Mouse (Mus musculus) midbrain, embryonic 12.5 days (tissue): Measurements from ENCODE around the gene Ttc5. TPM values are rescaled to one million over a fixed set of nuclear protein-coding genes. Genes with fewer than 3 reads are reported as not detected.
A peak's percentile ranks its signal among the peaks of the same experiment; 100 is the strongest.

Experiments
- ATAC-seq: fragments of 200-750 bp; cut with Nextera tagmentation; 2 replicates; pipeline ENCODE4 v1.8.0; 2017; ENCODE audit warnings: low read depth, moderate TSS enrichment, moderate library complexity; ENCODE audit not compliant: low FRiP score
- H3K27ac ChIP-seq: fragments of 300-500 bp; sonication (generic); replicated peaks from 2 replicates; pipeline ENCODE4 v1.5.1; 2016; ENCODE audit warnings: mild to moderate bottlenecking
- H3K27me3 ChIP-seq: fragments of 300-500 bp; sonication (generic); 2 replicates; pipeline ENCODE4 v1.6.1; 2016; ENCODE audit warnings: mild to moderate bottlenecking
- H3K36me3 ChIP-seq: fragments of 300-500 bp; sonication (generic); 2 replicates; pipeline ENCODE4 v1.6.1; 2016
- H3K4me1 ChIP-seq: fragments of 300-500 bp; sonication (generic); 2 replicates; pipeline ENCODE4 v1.6.1; 2016
- H3K4me2 ChIP-seq: fragments of 300-500 bp; sonication (generic); replicated peaks from 2 replicates; pipeline ENCODE4 v1.6.1; 2016; ENCODE audit warnings: mild to moderate bottlenecking, moderate library complexity
- H3K4me3 ChIP-seq: fragments of 300-500 bp; sonication (generic); 2 replicates; pipeline ENCODE4 v1.5.1; 2016; ENCODE audit warnings: mild to moderate bottlenecking
- H3K9ac ChIP-seq: fragments of 300-500 bp; sonication (generic); replicated peaks from 2 replicates; pipeline ENCODE4 v1.6.1; 2016; ENCODE audit warnings: mild to moderate bottlenecking, moderate library complexity
- H3K9me3 ChIP-seq: fragments of 300-500 bp; sonication (generic); 2 replicates; pipeline ENCODE4 v1.6.1; 2016; ENCODE audit warnings: mild to moderate bottlenecking
- WGBS: fragments of 180-500 bp; shearing (Covaris S2); methylation state at CpG from one replicate; pipeline ENCODE4 v1.1.7; 2016; 5-methylcytosine and 5-hydroxymethylcytosine counted together
- polyA plus RNA-seq: library from polyadenylated mRNA; unstranded; fragments of >200 nt; fragmentation: Nextera tagmentation; extraction: Ambion mirVana; gene quantifications from 2 replicates; pipeline ENCODE4 v1.2.1, GENCODE M21; 2016

Gene Ttc5
- polyA plus RNA-seq, 1 experiment from 2014 or later: 121 TPM

DNA sequence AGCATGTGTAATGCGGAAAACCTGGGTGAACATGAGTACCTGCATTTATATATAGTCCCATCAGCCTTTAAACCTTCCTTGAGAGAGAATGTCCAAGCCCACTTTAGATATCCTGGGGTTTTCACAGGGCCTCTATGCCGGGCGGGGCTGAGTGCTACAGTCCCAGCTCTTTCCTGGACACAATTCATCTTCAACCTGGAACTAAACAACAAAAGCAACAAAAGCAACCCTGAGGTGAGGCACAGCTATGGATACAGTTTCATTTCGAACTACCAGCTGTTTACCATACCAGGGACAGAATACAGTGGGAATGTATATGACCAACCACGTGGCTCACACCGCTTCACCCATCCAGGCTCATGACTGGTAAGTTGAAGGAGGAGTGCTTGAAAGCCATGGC lies 17.1 kb upstream of the Ttc5 start:
- no peak overlapping the region for H3K9ac ChIP-seq
- no peak for ATAC-seq
- no peaks in the 10 kb centered on the region; the same call in 1 of the 2 replicates for H3K27me3 ChIP-seq
- H3K36me3 ChIP-seq: no peaks in the 10 kb centered on the region
- no peak overlapping the region for H3K27ac ChIP-seq
- no peak overlapping the region for H3K4me2 ChIP-seq
- 92% methylated on average over 6 of the region's 6 CpGs for WGBS
- H3K9me3 ChIP-seq: no peaks in the 10 kb centered on the region
- no peak overlapping the region for H3K4me3 ChIP-seq
- H3K4me1 ChIP-seq: 0 out of 2 replicates have a peak, but pooled peaks cover 2% of the 10 kb centered on the region

DNA sequence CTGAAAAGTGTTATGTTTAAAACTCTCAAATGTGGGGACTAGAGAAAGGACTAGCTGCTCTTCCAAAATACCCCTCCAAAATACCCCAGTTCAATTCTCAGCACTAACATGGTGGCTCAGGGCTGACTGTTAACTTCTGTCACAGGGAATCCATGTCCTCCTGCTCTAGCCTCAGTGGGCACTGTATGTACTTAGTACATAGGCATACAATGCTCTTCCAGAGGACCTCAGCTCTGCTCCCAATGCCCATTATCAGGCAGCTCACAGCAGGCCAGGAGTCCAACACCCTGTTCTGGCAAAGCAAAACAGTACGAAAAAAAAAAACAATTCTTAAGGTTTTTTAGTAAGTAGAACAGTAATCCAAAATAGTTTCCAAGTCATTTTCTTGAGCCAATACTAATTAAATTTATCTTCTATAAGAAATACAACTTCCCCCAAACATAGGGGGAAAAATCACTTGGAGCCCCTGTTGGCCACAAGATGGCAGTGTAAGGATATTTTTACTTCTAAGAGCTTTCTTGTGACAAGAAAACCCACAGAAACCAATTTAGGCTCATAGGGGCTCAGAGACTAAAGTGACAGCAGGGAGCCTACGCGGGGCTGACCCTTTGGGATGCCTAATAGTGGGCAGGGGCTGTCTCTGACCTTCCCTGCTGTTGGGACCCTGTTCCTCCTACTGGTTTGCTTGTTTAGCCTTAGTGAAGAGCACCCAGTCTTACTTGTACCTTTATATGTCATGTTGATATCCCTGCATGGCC lies 14.4 kb upstream of the Ttc5 start:
- ATAC-seq: peak; percentile 55
- Histone ChIP-seq H3K36me3 (no peaks in the 10 kb centered on the region), H3K4me1 (0 out of 2 replicates have a peak, but pooled peaks cover 2% of the 10 kb centered on the region), H3K9ac (no peak overlapping the region), H3K27me3 (no peaks in the 10 kb centered on the region), H3K27ac (no peak overlapping the region), H3K9me3 (no peaks in the 10 kb centered on the region), H3K4me2 (no peak overlapping the region), H3K4me3 (no peak overlapping the region)
- WGBS: 1% methylated on average over 3 of the region's 3 CpGs

- ATAC-seq: no peak
- no peak overlapping the region for H3K27ac ChIP-seq
- H3K9ac ChIP-seq: no peak overlapping the region
- H3K36me3 ChIP-seq: no peaks in the 10 kb centered on the region
- 0 out of 2 replicates have a peak, but pooled peaks cover 2% of the 10 kb centered on the region for H3K4me1 ChIP-seq
- H3K4me3 ChIP-seq: no peak overlapping the region
- 62% methylated on average over 2 of the region's 2 CpGs for WGBS
- no peak overlapping the region for H3K4me2 ChIP-seq
- H3K27me3 ChIP-seq: no peaks in the 10 kb centered on the region
- no peaks in the 10 kb centered on the region for H3K9me3 ChIP-seq
Observed at GRCm38 (mm10) chr14:50798512-50798911, 13.2 kb upstream of the Ttc5 start.

DNA sequence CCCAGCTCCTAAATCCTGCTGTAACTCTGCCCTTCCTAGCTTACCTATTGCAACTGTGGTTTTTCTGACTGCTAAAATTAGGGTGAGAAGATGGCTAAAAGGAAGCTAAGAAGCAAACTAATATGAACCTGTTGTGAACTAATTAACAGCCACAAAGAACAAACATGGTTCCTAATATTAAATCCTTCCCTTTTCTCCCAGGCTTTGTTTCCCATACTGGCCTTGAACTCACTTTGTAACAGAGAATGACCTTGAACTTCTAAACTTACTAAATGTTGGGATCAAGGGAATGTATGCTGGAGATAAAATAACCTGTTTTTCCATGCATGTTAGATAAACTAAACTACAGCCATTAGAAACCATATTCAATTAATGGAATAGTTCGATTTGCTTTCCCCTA lies 11.1 kb upstream of the Ttc5 start:
- WGBS: 89% methylated on average over 1 of the region's 1 CpGs
- no peak overlapping the region for H3K27ac ChIP-seq
- no peak for ATAC-seq

GRCm38 (mm10) chr14:50795965-50796364 lies 10.6 kb upstream of the Ttc5 start:
- H3K36me3 ChIP-seq: no peaks in the 10 kb centered on the region
- no peak overlapping the region for H3K27ac ChIP-seq
- H3K27me3 ChIP-seq: no peaks in the 10 kb centered on the region
- no peak overlapping the region for H3K4me2 ChIP-seq
- WGBS: 93% methylated on average over 4 of the region's 4 CpGs
- ATAC-seq: no peak
- 0 out of 2 replicates have a peak, but pooled peaks cover 2% of the 10 kb centered on the region for H3K4me1 ChIP-seq
- no peak overlapping the region for H3K4me3 ChIP-seq
- no peaks in the 10 kb centered on the region for H3K9me3 ChIP-seq
- H3K9ac ChIP-seq: no peak overlapping the region

More for the DNA sequence above, 11.1 kb upstream of the Ttc5 start:
- 0 out of 2 replicates have a peak, but pooled peaks cover 2% of the 10 kb centered on the region for H3K4me1 ChIP-seq
- H3K27me3 ChIP-seq: no peaks in the 10 kb centered on the region
- no peaks in the 10 kb centered on the region for H3K36me3 ChIP-seq
- H3K4me2 ChIP-seq: no peak overlapping the region
- H3K9ac ChIP-seq: no peak overlapping the region
- no peaks in the 10 kb centered on the region for H3K9me3 ChIP-seq
- no peak overlapping the region for H3K4me3 ChIP-seq

GRCm38 (mm10) chr14:50795261-50795935 lies 10.1 kb upstream of the Ttc5 start:
- WGBS: 93% methylated on average over 24 of the region's 24 CpGs
- H3K27me3 ChIP-seq: no peaks in the 10 kb centered on the region

GRCm38 (mm10) chr14:50788157-50788556 lies 2.8 kb upstream of the Ttc5 start:
- Histone ChIP-seq H3K9ac (no peak overlapping the region), H3K9me3 (no peaks in the 10 kb centered on the region), H3K36me3 (no peaks in the 10 kb centered on the region), H3K4me3 (no peak overlapping the region), H3K4me2 (no peak overlapping the region), H3K27me3 (no peaks in the 10 kb centered on the region), H3K27ac (no peak overlapping the region), H3K4me1 (peaks cover 8% of the 10 kb centered on the region)
- ATAC-seq: no peak
- 17% methylated on average over 2 of the region's 2 CpGs for WGBS

More at GRCm38 (mm10) chr14:50795261-50795935, 10.1 kb upstream of the Ttc5 start:
- Histone ChIP-seq H3K4me1 (0 out of 2 replicates have a peak, but pooled peaks cover 2% of the 10 kb centered on the region), H3K4me2 (no peak overlapping the region), H3K9me3 (no peaks in the 10 kb centered on the region), H3K27ac (no peak overlapping the region), H3K9ac (no peak overlapping the region), H3K4me3 (no peak overlapping the region), H3K36me3 (no peaks in the 10 kb centered on the region)
- ATAC-seq: no peak

DNA sequence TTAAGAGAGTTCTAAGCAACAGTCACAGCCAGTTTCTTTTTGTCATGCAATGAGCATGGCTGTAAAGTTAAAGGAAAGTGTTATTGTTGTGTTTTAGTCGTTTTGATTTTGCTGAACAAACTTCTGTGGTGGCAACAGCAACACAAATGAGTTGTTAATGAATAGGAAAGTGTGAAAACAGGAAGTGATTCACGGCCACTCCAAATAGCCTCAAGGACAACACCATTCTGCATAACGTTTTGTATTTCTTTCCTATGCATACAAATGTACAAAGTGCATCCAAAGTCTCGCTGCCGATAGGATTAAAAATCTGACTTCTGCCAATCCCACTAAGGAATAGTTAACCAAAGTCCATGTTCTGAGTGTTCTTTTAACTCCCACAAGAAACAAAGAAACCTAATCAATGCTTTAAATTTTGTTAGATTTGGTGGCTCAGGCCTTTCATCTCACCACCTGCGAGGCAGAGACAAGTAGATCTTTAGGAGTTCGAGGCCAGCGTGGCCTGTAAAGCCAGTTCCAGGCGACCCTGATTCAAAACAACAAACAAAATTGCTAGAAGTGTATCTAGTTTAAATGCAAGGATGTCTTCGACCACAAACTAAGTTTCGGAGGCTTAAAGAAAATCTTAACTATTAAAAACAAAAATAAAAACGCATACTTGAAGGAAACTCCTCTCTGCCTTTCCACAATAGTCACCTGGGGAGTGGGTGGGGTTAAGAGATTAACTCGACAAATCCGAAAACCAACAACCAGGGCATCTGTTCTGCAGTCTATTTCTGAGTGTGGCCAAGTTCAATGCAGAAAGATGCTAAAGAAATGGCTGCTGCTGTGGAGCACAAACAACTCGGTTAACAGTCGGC lies 698 bp downstream of the Ttc5 start:
- Histone ChIP-seq H3K9me3 (no peaks in the 10 kb centered on the region), H3K27me3 (no peaks in the 10 kb centered on the region), H3K4me3 (peak overlapping the region; percentile 76), H3K9ac (peak overlapping the region; percentile 84), H3K4me1 (peaks cover 8% of the 10 kb centered on the region), H3K36me3 (peaks cover 28% of the 10 kb centered on the region), H3K4me2 (peak overlapping the region; percentile 53), H3K27ac (peak overlapping the region; percentile 69)
- no peak for ATAC-seq
- WGBS: 28% methylated on average over 16 of the region's 16 CpGs

DNA sequence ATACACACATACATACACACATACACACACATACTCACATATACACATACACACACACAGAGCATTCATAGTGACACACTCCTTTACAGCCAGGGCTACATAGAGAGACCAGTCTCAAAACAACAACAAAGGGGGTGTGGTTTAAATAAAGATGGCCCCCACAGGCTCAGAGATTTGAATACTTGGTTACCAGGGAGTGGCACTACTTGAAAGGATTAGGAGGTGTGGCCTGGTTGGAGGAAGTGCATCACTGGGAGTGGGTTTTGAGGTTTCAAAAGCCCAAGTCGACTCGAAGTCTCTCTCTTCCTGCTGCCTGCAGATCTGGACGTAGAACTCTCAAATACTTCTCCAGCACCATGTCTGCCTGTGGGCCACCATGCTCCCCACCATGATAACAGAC lies 3.2 kb downstream of the Ttc5 start:
- H3K36me3 ChIP-seq: peaks cover 40% of the 10 kb centered on the region
- no peaks in the 10 kb centered on the region for H3K9me3 ChIP-seq
- H3K4me1 ChIP-seq: peaks cover 8% of the 10 kb centered on the region
- H3K27ac ChIP-seq: no peak overlapping the region
- H3K4me2 ChIP-seq: no peak overlapping the region
- H3K9ac ChIP-seq: no peak overlapping the region
- ATAC-seq: no peak
- H3K27me3 ChIP-seq: no peaks in the 10 kb centered on the region
- H3K4me3 ChIP-seq: no peak overlapping the region
- WGBS: 92% methylated on average over 3 of the region's 3 CpGs

DNA sequence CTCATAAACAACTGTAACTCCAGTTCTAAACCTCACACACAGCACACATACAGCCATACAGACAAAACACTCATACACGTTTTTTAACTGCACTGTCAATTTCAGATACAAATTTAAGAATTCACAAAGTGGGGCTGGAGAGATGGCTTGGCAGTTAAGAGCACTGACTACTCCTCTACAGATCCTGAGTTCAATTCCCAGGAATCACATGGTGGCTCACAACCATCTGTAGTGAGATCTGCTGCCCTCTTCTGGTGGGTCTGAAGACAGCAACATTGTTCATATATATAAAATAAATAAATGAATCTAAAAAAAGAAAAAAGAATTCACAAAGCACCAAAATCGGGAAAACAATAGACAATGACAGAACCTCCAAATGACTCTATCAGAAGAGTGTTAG lies 14.0 kb downstream of the Ttc5 start:
- Histone ChIP-seq H3K4me2 (no peak overlapping the region), H3K36me3 (peaks cover 85% of the 10 kb centered on the region), H3K27me3 (no peaks in the 10 kb centered on the region), H3K9me3 (no peaks in the 10 kb centered on the region), H3K9ac (no peak overlapping the region), H3K27ac (no peak overlapping the region), H3K4me3 (no peak overlapping the region), H3K4me1 (no peaks in the 10 kb centered on the region)
- WGBS: 91% methylated on average over 2 of the region's 2 CpGs
- ATAC-seq: no peak

DNA sequence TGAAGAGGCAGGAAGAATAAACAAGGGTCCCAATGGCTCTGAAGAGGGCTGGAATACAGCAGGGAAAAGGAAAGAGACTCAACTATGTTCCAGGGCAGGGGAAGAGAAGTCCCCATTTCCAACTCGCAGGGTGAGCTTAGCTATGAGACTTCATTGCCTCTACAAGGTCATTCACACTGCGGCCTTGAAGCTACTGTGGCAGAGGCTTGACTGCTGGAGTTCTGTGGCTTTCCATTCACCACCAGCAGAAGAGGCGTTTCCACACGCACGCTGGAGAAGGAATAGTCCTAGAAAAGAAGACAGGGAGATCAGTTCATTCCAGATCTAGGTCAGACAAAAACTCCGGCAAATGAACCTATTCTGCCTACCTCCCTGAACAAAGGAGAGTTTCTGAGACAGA lies 19.6 kb downstream of the Ttc5 start:
- no peak for ATAC-seq
- Histone ChIP-seq H3K27me3 (no peaks in the 10 kb centered on the region), H3K36me3 (peaks cover 64% of the 10 kb centered on the region), H3K9ac (no peak overlapping the region), H3K9me3 (no peaks in the 10 kb centered on the region), H3K4me2 (no peak overlapping the region), H3K4me3 (no peak overlapping the region), H3K4me1 (no peaks in the 10 kb centered on the region), H3K27ac (no peak overlapping the region)
- WGBS: 92% methylated on average over 6 of the region's 6 CpGs
